Mouse (Mus musculus) thymus, postnatal 36 days (tissue): ENCODE data around the gene Mtfr2.

Experiments
- DNase-seq, 2 experiments: peaks; one replicate each; pipeline ENCODE4 v3.0.0; 2022; ENCODE audit warnings: mixed read lengths in 2 of 2

Gene Mtfr2

DNA sequence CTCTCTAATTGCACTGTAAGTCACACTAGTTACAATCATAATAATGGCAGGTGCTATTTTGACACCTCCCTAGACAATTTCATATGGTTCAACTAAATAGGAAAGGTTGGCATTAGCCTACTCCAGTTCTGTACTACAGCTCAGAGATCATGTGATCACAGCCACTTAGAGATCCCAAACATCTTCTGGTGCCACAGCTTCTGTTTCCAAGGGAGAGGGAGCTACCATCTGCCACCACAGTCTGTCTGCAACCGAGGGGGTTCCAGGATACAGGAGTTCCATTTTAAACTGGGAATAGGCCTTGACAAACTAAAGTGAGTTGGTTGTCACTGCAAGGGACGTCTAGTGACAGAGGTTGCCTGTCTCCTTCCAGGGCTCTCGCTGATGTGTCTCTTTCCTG is 33.2 kb downstream of the Mtfr2 start:
- no peak for DNase-seq

DNA sequence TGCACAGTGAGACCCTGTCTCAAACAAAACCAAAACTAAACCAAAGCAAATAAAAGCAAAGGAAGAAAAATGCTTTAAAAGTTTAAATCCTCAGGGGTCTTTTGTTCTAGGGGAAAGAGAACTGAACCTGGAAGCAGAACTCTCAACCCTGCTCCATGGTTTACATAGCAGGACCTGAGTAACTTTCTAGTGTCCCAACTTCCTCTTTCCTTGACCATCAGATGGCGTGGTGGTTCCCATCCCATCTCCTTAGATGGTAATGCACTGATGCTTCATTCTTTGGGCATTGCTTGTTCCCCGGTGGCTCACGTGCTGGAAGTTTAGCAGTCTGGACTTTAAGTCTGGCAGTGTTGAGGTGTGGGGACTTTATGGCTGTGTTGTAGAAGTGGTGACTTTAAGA is 33.8 kb downstream of the Mtfr2 start:
- DNase-seq = no peak

DNA sequence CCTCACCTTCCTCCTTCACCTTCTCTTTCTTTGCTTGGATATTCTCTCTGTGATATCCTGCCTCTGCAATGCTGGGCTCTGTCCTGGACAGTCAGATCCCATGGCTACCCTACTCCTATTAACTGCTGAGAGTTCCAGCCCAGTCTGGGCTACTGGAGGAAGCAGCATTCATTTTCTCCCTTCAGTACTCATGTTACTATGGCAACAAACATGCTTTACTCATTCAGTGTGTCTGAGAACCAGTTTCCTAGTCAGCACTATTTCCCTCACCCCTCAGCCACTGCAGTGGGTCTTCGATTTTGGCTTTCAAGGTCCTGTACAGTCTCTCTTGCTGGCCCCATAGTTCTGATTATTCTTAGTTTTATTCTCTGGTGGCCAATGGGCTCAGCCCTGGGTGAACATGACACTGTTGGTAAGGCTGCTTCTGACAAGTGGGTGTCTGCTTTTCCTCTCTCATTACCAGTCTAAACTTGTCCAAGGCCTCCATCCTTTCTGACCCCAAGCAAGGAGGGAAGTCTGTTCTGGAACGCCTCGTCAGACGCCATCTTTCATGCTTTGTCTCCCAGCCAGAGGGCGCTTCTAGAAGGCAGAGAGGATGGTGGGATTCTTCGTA is 35.3 kb downstream of the Mtfr2 start:
- DNase-seq = no peak

DNA sequence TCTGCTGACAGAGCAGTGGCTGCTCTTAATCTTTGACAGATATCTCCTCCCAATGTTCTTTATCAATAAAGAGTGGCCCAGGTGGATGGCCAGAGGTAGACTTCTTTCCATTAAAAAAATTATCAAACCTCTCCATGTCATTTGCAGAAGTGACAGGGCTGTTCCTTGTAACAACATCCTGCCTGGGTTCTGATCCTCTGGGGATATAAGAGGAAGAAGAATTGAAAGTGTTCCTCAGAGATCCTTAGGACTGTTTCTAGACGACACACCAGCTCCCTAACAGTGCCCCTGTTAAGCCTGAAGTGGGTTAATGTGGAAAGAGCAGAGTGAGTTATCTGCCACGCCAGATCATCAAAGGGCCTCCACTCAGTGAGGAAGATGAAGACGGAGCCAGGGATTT is 43.0 kb downstream of the Mtfr2 start:
- no peak for DNase-seq

DNA sequence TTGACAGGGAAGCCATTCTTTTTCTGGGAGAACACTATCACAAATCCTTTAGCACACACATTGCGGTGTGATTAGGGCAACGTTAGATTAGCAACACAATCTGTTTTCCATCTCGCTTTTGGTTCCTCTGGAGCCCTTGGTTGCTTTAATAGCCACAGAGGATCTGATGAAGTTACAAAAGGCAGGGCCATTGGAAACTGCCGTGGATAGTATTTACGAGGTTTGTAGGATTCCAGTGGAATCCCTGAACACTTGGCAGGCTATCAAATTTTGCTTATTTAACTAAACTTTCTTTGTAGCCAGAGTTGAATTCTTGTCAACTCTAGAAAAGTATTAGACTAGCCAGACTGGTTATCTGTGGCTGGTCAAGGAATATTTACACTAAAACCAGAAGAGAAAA is 47.2 kb downstream of the Mtfr2 start:
- no peak for DNase-seq

DNA sequence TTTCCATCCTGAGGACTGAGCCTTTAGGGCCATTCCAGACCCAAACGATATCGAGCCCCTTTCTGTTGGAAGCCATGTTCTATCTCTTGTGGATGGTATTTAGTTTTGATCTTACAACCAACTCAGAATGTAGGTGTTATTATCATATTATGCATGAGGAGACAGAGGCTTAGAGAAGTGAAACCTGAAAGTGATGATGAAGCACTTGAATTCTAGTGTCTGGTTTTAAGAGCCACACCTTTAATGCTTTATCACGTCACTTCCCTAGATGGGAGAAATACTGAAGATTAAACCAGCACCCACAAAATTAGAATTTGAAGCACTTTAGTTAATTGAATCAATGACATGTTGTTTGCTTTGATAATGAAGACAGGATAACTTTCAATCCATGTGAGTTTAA is 48.2 kb downstream of the Mtfr2 start:
- DNase-seq = no peak

DNA sequence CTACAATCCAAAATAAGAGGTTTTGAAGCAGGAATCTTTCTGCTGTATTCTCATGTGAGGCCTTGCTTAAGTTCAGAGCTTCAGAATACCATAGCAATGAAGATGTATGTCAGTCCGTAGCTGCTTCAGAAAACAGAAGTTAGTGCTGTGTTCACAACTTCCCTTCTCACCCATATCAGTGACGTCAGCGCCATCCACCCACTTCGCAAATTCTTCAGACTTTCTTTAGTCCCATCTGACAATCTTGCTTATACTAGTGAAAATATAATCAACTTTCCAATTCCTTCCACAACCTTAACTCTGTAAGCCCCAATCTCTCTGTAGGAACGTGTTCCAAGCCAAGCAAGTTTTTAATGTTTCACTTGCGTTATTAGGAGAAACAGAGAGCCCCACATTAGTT is 50.7 kb downstream of the Mtfr2 start:
- no peak for DNase-seq

DNA sequence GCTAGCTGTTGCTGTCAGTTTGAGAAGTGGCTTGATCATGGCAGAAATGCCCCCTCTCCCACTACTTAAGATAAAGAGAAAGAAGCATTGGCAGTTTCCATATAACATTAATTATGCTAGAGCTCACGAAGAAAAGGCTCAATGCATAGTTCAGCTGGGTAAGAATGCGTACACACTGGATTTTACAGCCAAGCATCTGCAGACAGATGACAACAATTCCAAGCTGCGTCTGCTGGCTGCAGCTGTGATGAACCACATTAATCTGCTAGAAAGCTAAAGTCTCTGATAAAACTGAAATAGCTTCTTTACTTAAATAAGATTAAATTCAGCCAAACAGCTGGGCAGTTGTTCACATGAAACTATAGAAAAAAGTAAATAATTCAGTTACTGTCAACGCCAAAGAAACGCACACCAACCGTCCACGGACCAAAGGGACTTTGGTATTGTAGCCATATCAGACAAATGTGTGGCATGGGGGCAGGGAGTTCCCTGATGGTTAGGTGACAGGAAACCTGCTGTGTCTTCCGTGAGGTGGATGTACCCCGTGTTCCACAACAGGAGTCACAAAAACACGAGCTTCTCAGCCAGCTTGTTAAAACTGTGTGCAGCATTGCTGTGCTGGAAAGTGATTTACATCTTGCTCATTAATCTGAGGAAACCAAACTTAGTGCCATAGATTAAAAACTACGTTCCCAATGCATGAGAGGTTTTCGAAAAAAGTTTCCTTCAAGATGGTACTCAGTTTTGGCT is 51.2 kb downstream of the Mtfr2 start:
- DNase-seq = no peak

DNA sequence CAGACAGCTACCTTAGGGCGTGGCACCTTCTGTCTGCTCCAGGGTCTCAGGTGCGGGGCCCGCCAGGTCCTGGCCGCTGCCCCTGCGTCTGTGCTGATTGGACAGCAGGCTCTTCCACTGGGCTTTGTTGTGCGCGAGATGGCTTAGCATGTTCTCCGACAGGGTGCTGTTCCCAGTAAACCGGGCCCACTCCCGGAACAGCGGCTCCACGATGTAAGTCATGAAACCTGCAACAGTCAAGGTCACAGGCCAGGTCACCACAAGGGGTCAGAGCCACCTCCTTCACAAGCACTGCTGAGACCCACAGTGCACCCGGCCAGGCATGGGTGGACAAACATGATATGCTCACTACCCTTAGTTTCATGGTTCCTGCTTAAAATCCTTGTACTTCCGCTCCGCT is 52.8 kb downstream of the Mtfr2 start:
- DNase-seq = no peak

DNA sequence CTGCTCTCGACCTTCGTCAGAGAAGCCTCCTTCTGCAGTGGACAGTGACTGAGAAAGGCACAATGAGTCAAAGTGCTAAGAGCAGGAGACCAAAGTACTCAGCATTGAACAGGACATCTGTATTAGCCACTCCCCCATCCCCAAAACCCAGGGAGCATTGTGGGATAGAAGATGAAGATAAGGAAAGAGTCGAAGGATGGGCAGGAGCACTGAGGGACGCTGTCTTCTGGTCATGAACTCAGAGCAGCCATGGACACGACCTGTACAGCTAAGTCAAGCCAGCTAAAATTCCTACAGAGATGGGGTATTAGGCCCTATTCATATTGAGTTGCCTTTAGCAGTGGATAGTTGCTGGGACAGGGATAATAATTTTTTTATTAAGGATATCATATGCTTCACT is 55.4 kb downstream of the Mtfr2 start:
- no peak for DNase-seq

DNA sequence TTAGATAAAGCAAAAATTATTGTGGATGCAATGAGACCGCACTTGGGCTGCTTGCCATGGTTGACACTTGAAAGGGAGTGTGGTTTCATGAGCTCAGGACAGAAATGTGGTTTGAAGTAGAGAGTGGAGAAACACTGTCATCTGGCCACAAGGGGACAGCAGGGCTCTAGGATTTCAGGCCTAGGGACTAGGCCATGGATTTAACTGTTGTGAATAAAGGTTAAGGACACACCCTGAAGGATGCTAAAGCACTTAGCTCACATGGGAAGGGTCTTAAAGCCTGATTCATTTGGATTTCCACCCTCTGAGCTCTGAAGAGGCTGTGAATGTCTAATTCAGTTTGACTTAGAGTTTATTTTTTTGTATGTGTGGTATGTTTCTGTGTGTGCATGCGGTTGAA is 57.9 kb downstream of the Mtfr2 start:
- peak in 1 of 2 experiments; percentile 3 for DNase-seq

DNA sequence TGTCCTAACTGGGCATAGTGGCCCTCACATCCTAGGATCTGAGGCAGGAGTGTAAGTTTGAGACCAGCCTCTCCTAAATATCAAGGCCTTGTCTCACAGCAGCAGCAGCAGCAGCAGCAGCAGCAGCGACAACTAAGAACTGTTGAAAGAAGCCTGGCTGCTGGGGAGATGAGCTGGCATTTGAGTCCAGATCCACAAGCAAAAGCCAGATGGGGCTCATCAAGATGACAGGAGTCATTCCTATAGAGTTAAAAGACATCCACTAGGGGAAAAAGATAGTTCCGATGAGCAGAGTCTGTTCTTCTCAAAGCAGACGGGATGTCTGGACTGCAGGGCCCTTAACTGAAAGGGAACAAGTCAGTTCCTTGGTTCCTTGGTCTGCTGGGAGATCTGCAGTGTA is 60.8 kb downstream of the Mtfr2 start:
- no peak for DNase-seq

DNA sequence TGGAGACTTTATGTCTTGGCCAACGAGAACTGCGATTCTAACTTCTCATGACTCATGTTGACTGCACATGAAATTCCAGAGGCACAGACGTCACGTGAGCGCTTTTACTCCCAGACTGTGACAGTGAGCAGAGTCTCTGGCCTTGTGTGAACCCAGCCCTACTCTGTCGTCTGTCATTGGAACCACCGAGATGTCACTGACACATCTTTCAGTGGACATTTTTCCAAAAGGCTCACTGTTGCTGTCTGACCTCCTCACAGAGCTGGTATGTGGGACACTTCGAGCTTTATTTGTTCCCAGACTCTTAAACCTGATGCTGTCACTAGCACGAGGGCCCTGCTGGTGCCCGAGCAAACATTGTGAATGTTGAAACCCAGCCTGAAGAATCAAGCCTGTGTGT is 61.6 kb downstream of the Mtfr2 start:
- no peak for DNase-seq
